Mouse (Mus musculus) bone marrow, adult 2 months (tissue): ENCODE data around the gene 4930402F06Rik. TPM values are rescaled to one million over a fixed set of nuclear protein-coding genes. Genes with fewer than 3 reads are reported as not detected.

ENCODE experiments used
- H3K27ac ChIP-seq: fragments of 200-500 bp; 2 replicates; pipeline ENCODE4 v1.5.1; 2012; ENCODE audit warnings: low read depth, mild to moderate bottlenecking, control low read depth, inconsistent platforms, low read length; ENCODE audit not compliant: control insufficient read depth, poor library complexity, insufficient read depth
- H3K4me1 ChIP-seq: fragments of 200-500 bp; 2 replicates; pipeline ENCODE4 v1.6.1; 2011; ENCODE audit warnings: low read length; ENCODE audit not compliant: control insufficient read depth, insufficient read depth
- H3K4me3 ChIP-seq: fragments of 200-500 bp; replicated peaks from 2 replicates; pipeline ENCODE3; 2011; ENCODE audit warnings: mild to moderate bottlenecking, low read depth, low read length, control low read depth; ENCODE audit not compliant: control insufficient read depth
- CTCF ChIP-seq: fragments of 200-500 bp; IDR thresholded peaks from 2 replicates; pipeline ENCODE4 v1.5.1; 2011; ENCODE audit warnings: low read length, control low read depth; ENCODE audit not compliant: control insufficient read depth, insufficient read depth
- POLR2A ChIP-seq: fragments of 200-500 bp; IDR thresholded peaks from 2 replicates; pipeline ENCODE4 v1.6.1; 2011; ENCODE audit warnings: low read depth, mild to moderate bottlenecking, control low read depth, low read length, borderline replicate concordance; ENCODE audit not compliant: control insufficient read depth
- WGBS: fragments of 180-500 bp; shearing (Covaris S2); methylation state at CpG from one replicate; pipeline ENCODE4 v1.1.7; 2018; 5-methylcytosine and 5-hydroxymethylcytosine counted together
- polyA plus RNA-seq: library from polyadenylated mRNA; stranded (reverse); fragments of >200 nt; gene quantifications from 2 replicates; pipeline ENCODE4 v1.2.4, GENCODE M21; 2011; ENCODE audit warnings: low replicate concordance; ENCODE audit not compliant: missing spikeins, insufficient read depth, insufficient read length

Gene 4930402F06Rik
- polyA plus RNA-seq, 1 experiment = not detected

- no peak overlapping the region for H3K4me3 ChIP-seq
- 75% methylated on average over 10 of the region's 10 CpGs for WGBS
- no peak overlapping the region for H3K27ac ChIP-seq
- no peak for TF ChIP-seq POLR2A
- no peak for TF ChIP-seq CTCF
- H3K4me1 ChIP-seq = no peaks in the 10 kb centered on the region; the same call in 1 of the 2 replicates
Observed at GRCm38 (mm10) chr2:35411640-35412190, 14.7 kb upstream of the 4930402F06Rik start.

GRCm38 (mm10) chr2:35409466-35409865, 12.5 kb upstream of the 4930402F06Rik start:
- TF ChIP-seq POLR2A (no peak), CTCF (no peak)
- WGBS = 86% methylated on average over 6 of the region's 6 CpGs
- H3K4me3 ChIP-seq = no peak overlapping the region
- H3K27ac ChIP-seq = no peak overlapping the region
- H3K4me1 ChIP-seq = no peaks in the 10 kb centered on the region

DNA sequence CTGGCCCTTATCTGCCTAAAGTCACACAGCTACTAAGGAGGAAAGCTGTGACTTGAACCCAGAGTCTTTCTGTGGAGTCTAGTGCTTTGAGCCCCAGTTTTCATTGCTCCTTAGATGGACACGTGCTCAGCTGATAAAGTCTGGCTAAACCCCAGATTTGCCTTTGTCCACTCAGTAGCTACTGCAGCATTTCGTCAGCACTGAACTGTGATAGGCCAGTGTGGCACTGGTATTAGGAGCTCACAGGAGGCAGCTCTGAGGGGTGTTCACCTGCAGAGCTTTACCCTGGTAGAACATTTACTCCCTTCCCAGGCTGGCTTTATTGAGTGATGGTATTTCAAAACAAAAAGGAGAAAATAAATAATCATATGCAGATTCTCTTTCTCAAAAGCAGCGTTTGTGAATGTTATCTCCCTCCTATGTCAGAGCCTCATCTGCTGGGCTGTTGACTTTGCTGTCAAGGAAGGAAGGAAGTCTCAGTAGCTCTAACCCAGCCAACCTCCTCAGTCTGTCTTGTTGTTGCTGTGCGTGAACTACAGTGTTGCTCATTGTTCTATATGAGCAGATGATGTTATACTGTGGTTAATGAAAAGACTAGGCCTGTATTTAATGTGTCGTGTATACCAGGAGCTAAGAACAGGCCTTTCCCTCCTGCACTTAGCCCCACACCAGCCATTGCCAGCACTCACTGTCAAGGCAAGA, 11.6 kb upstream of the 4930402F06Rik start:
- 77% methylated on average over 5 of the region's 5 CpGs for WGBS
- TF ChIP-seq POLR2A (no peak), CTCF (no peak)
- Histone ChIP-seq H3K27ac (no peak overlapping the region), H3K4me1 (no peaks in the 10 kb centered on the region), H3K4me3 (no peak overlapping the region)

DNA sequence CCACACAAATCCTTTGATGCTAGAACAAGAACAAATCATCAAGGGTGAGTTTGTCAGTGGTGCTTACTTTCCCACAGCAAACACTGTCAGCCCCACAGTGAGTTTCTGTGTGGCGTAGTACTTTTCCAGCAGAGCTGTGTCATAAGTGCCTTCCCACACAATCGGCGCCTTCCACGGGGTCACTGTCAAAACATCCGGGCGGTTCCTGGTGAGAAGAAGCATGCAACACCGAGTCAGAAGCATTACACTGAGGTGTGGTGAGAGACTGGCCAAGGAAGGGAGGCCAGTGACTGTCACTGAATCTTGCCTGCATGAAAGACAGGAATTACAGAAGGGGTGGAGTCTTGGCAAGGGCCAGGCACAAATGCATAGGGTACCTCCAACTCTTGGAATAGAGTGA, 10.9 kb upstream of the 4930402F06Rik start:
- Histone ChIP-seq H3K4me1 (no peaks in the 10 kb centered on the region), H3K27ac (no peak overlapping the region), H3K4me3 (no peak overlapping the region)
- WGBS = 84% methylated on average over 7 of the region's 7 CpGs
- TF ChIP-seq POLR2A (no peak), CTCF (no peak)

DNA sequence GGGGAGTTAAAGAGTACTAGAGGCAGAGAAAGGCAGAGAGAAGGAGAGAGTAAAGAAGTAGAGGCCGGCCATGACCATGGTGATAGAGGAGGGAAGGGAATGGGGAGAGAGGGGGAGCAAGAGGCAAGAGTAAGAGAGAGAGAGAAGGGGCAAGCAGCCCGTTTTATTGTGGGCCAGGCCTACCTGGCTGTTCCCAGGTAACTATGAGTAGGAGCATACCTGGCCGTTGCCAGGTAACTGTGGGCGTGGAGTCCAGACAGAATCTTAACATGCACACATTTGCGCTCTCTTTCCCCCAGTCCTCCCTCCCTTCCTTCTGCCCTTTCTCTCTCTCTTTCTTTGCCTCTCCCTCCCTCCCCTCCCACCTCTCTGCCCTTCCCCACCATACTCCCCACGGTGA, 10.3 kb upstream of the 4930402F06Rik start:
- no peak for TF ChIP-seq POLR2A
- no peak for TF ChIP-seq CTCF
- no peaks in the 10 kb centered on the region for H3K4me1 ChIP-seq
- 88% methylated on average over 6 of the region's 6 CpGs for WGBS
- H3K27ac ChIP-seq = no peak overlapping the region
- no peak overlapping the region for H3K4me3 ChIP-seq

GRCm38 (mm10) chr2:35406611-35407010, 9.6 kb upstream of the 4930402F06Rik start:
- Histone ChIP-seq H3K4me3 (no peak overlapping the region), H3K4me1 (no peaks in the 10 kb centered on the region), H3K27ac (no peak overlapping the region)
- TF ChIP-seq CTCF (no peak), POLR2A (no peak)
- WGBS = 68% methylated on average over 1 of the region's 1 CpGs

- 77% methylated on average over 16 of the region's 16 CpGs for WGBS
- Histone ChIP-seq H3K4me3 (no peak overlapping the region), H3K4me1 (peaks cover 1% of the 10 kb centered on the region; the same call in 1 of the 2 replicates), H3K27ac (no peak overlapping the region)
- TF ChIP-seq CTCF = no peak
- TF ChIP-seq POLR2A = no peak
Observed at GRCm38 (mm10) chr2:35402391-35402790, 5.4 kb upstream of the 4930402F06Rik start.

DNA sequence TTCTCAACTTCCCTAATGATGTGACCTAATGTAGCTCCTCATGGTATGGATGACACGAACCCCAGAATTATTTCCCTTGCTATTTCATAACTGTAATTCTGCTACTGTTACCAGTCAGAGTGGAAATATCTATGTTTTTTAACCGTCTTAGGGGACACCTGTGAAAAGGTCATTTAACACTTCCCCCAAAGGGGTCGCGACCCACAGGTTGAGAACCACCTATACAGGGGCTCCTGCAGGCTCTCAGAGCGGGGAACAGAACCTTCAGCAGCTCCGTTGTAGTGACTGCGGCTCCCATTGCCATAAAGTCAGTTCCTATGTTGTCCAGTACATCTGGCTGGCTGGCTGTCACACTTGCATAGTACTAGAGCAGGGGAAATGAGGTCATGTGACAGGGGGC, 3.8 kb upstream of the 4930402F06Rik start:
- Histone ChIP-seq H3K27ac (no peak overlapping the region), H3K4me1 (peaks cover 1% of the 10 kb centered on the region; the same call in 1 of the 2 replicates), H3K4me3 (no peak overlapping the region)
- TF ChIP-seq POLR2A = no peak
- no peak for TF ChIP-seq CTCF
- WGBS = 80% methylated on average over 7 of the region's 7 CpGs
